Mouse (Mus musculus) layer of hippocampus, postnatal 36 days (tissue): ENCODE results near the gene Birc3. TPM values are rescaled to one million over a fixed set of nuclear protein-coding genes. Genes with fewer than 3 reads are reported as not detected.

Experiments
- total RNA-seq, 2 experiments: library from RNA; stranded (reverse); gene quantifications; 2 replicates each; pipeline ENCODE4 v1.2.3; 2021

Gene Birc3
- total RNA-seq, 2 experiments from 2014 or later = 1.4 to 3.2 TPM

Other genes starting within 250 kb of the Birc3 start
- gene Mmp20, start 245.0 kb downstream of the Birc3 start, total RNA-seq = not detected
- not detected for gene Mmp7, start 181.1 kb downstream of the Birc3 start, total RNA-seq
- 10 to 100 TPM; 11.7 to 13.8 TPM for gene Tmem123, start 109.1 kb downstream of the Birc3 start, total RNA-seq
- gene Birc2, start 36.1 kb downstream of the Birc3 start, total RNA-seq = 10 to 100 TPM; 35.1 to 38.9 TPM
- gene Yap1, start 131.4 kb upstream of the Birc3 start, total RNA-seq = 10 to 100 TPM; 15.7 to 16.3 TPM
- gene Cfap300, start 169.6 kb upstream of the Birc3 start, total RNA-seq = 10 to 100 TPM; 10.1 to 11.9 TPM